Mouse (Mus musculus) E14TG2a.4 (cell line): ENCODE data around the gene Dtx3.

Experiments
- CTCF ChIP-seq: conservative IDR thresholded peaks from 2 replicates; pipeline ENCODE4 v1.5.1; 2014; ENCODE audit warnings: low read length
- NANOG ChIP-seq: IDR thresholded peaks from 2 replicates; pipeline ENCODE4 v1.6.1; 2014; ENCODE audit warnings: borderline replicate concordance, low read length, mixed read lengths
- POU5F1 ChIP-seq: IDR thresholded peaks from 2 replicates; pipeline ENCODE4 v1.6.1; 2014; ENCODE audit warnings: low read length, borderline replicate concordance

GRCm38 (mm10) chr10:127199474-127199873 is 3.9 kb upstream of the Dtx3 start:
- TF ChIP-seq CTCF = no peak
- TF ChIP-seq POU5F1 = no peak
- TF ChIP-seq NANOG = no peak
